Mouse (Mus musculus) limb, embryonic 11.5 days (tissue): ENCODE measurements around the gene Ttc39b. TPM values are rescaled to one million over a fixed set of nuclear protein-coding genes. Genes with fewer than 3 reads are reported as not detected.

Experiments
- ATAC-seq: fragments of 200-750 bp; cut with Nextera tagmentation; 2 replicates; pipeline ENCODE4 v1.8.0; 2017; ENCODE audit warnings: low read depth; ENCODE audit not compliant: insufficient number of reproducible peaks, low FRiP score, low TSS enrichment
- DNase-seq: peaks from one replicate; pipeline ENCODE4 v3.0.0-alpha.2; 2015; ENCODE audit warnings: low spot score
- H3K27ac ChIP-seq: fragments of 300-500 bp; sonication (generic); replicated peaks from 2 replicates; pipeline ENCODE4 v1.5.1; 2014; ENCODE audit warnings: low read depth, mild to moderate bottlenecking, low read length
- H3K27me3 ChIP-seq: fragments of 300-500 bp; sonication (generic); 2 replicates; pipeline ENCODE4 v1.6.1; 2014; ENCODE audit warnings: mild to moderate bottlenecking, low read length, mixed read lengths; ENCODE audit not compliant: control insufficient read depth, insufficient read depth
- H3K36me3 ChIP-seq: fragments of 300-500 bp; sonication (generic); 2 replicates; pipeline ENCODE4 v1.6.1; 2014; ENCODE audit warnings: mild to moderate bottlenecking, low read length, moderate library complexity, mixed read lengths; ENCODE audit not compliant: control insufficient read depth, insufficient read depth
- H3K4me1 ChIP-seq: fragments of 300-500 bp; sonication (generic); 2 replicates; pipeline ENCODE4 v1.6.1; 2014; ENCODE audit warnings: low read length, mixed read lengths; ENCODE audit not compliant: control insufficient read depth, insufficient read depth
- H3K4me2 ChIP-seq: fragments of 300-500 bp; sonication (generic); 2 replicates; pipeline ENCODE4 v1.6.1; 2014; ENCODE audit warnings: low read depth, mild to moderate bottlenecking, moderate library complexity; ENCODE audit not compliant: severe bottlenecking
- H3K4me3 ChIP-seq: fragments of 300-500 bp; sonication (generic); 2 replicates; pipeline ENCODE4 v1.5.1; 2014; ENCODE audit warnings: low read depth, low read length
- H3K9ac ChIP-seq: fragments of 300-500 bp; sonication (generic); 2 replicates; pipeline ENCODE4 v1.6.1; 2014; ENCODE audit warnings: mild to moderate bottlenecking, low read length
- H3K9me3 ChIP-seq: fragments of 300-500 bp; sonication (generic); 2 replicates; pipeline ENCODE4 v1.6.1; 2016; ENCODE audit warnings: low read length; ENCODE audit not compliant: control insufficient read depth
- WGBS: fragments of 180-500 bp; shearing (Covaris S2); extraction: QIAGEN DNeasy Blood & Tissue Kit; methylation state at CpG from one replicate; pipeline ENCODE4 v1.1.7; 2014; 5-methylcytosine and 5-hydroxymethylcytosine counted together
- polyA plus RNA-seq: library from polyadenylated mRNA; unstranded; fragments of >200 nt; fragmentation: Nextera tagmentation; extraction: Ambion mirVana; gene quantifications from 2 replicates; pipeline ENCODE4 v1.2.1, GENCODE M21; 2014

The Ttc39b gene
- polyA plus RNA-seq, 1 experiment from 2014 or later = 2.2 TPM

DNA sequence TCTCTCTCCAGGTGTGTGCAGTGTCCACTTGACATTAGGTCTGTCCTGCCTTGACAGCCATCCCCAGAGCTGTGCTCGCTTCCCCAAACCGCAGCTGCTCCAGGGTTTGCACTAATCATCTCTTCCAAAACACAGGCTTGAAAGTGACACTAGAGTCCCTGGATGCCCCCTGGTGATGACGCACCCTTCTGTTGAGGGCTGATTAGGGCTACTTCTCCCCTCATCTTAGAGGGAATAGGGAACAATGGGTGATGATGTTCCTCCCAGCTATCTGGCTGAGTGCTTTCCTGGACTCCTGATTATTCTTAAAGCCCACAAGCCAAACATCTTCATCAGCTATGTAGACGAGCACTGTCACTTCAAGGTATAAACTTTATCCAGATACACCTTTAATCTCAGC lies 64.4 kb downstream of the Ttc39b start:
- H3K36me3 ChIP-seq = no peaks in the 10 kb centered on the region
- H3K4me2 ChIP-seq = no peak overlapping the region
- no peak overlapping the region for H3K27ac ChIP-seq
- no peak overlapping the region for H3K9ac ChIP-seq
- ATAC-seq (no peak), DNase-seq (no peak)
- H3K9me3 ChIP-seq = no peaks in the 10 kb centered on the region
- WGBS = 83% methylated on average over 4 of the region's 4 CpGs
- H3K4me1 ChIP-seq = no peaks in the 10 kb centered on the region
- H3K4me3 ChIP-seq = no peak overlapping the region
- no peaks in the 10 kb centered on the region for H3K27me3 ChIP-seq

DNA sequence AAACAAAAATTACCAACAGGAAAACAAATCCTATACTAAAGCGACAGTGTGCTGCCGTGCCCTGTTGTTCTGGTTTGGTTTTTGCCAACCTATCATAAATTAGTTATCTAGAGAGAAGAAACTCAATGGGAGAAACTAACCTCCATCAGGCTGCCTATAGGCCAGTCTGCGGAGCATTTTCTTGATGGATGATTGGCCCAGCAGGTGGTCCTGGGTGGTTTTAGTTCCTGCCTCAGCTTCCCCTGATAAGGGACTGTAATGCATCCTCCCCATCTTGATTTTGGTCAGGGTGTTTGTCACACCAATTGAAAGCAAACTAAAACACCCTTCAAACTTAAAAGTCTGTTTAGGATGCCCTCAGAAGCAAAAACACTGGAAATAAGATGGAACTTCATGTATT lies 65.8 kb downstream of the Ttc39b start:
- no peaks in the 10 kb centered on the region for H3K9me3 ChIP-seq
- WGBS = 85% methylated on average over 3 of the region's 3 CpGs
- no peaks in the 10 kb centered on the region for H3K4me1 ChIP-seq
- no peaks in the 10 kb centered on the region for H3K27me3 ChIP-seq
- ATAC-seq = no peak
- no peak overlapping the region for H3K4me2 ChIP-seq
- H3K9ac ChIP-seq = no peak overlapping the region
- no peak overlapping the region for H3K27ac ChIP-seq
- no peak overlapping the region for H3K4me3 ChIP-seq
- no peaks in the 10 kb centered on the region for H3K36me3 ChIP-seq
- no peak for DNase-seq

DNA sequence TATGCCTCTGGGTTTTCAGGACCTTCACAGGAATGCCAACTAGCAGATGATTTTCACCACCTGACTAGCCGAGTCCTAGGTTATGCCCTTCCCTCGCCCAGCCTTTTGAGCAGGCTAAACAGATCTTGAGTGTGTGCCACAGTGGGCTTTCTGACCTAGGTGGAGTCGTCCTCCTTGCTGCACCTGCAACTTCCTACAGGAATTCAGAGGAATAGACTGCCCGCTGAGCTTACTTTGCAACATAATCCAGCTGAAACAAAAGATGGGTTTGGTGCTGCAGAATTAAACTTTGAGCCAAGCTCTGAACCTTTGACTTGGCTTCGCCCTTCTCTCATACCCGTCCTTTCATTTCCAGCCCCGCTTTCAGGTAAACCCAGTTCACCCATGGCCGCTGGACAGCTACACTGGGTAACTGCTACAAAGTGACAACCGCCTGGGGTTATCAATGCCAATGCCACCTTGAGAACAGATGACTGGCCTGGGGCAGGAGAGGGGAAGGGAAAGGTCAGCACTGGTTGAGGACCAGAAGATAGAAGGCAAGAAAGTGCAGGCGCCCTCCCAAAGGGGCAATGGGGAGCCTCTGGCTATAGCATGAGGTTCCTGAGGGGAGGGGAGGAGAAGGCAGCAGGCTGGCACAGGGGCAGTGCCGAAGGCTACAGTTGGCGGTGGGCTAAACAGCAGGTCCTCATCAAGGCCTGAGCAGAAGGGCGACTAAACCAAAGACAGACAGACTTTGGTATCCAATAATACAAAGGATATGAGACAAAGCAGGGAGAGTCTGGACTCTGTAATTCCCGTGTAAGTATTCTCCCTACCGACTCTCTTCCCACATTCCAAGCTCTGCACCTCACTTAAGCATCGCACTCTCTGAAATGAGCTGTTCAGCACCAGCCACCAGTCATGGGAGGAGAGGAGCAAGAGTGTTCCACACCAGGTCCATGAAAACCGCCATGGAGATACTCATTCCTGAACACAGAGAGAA lies 66.5 kb downstream of the Ttc39b start:
- WGBS = 69% methylated on average over 17 of the region's 17 CpGs
- H3K4me3 ChIP-seq = no peak overlapping the region
- DNase-seq = no peak

DNA sequence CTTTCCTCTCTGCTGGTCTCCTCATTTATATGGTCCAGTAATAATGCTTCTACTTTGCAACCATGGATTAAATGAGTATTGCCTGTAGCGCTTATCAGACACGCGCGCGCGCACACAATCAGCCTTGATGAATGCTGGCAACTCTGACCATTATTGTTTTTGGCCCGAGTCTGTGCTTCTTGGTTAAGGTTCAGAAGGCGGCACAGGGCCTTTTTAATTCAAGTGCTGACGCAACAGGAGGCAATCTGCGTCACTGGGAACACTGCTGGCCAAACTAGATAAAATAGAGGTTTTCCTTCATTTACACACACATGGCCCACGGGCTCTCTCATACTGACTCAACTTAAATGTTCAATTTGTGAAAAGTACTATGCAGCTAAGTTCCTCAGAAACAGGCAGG lies 67.3 kb downstream of the Ttc39b start:
- Histone ChIP-seq H3K4me2 (no peak overlapping the region), H3K27ac (no peak overlapping the region), H3K36me3 (no peaks in the 10 kb centered on the region), H3K4me1 (no peaks in the 10 kb centered on the region), H3K9me3 (no peaks in the 10 kb centered on the region), H3K27me3 (no peaks in the 10 kb centered on the region), H3K4me3 (no peak overlapping the region), H3K9ac (no peak overlapping the region)
- ATAC-seq = no peak
- WGBS = 92% methylated on average over 11 of the region's 11 CpGs
- DNase-seq = no peak

More for the DNA sequence above, 66.5 kb downstream of the Ttc39b start:
- Histone ChIP-seq H3K9ac (no peak overlapping the region), H3K4me2 (no peak overlapping the region), H3K9me3 (no peaks in the 10 kb centered on the region), H3K27me3 (no peaks in the 10 kb centered on the region), H3K36me3 (no peaks in the 10 kb centered on the region), H3K27ac (no peak overlapping the region), H3K4me1 (no peaks in the 10 kb centered on the region)
- ATAC-seq = no peak

DNA sequence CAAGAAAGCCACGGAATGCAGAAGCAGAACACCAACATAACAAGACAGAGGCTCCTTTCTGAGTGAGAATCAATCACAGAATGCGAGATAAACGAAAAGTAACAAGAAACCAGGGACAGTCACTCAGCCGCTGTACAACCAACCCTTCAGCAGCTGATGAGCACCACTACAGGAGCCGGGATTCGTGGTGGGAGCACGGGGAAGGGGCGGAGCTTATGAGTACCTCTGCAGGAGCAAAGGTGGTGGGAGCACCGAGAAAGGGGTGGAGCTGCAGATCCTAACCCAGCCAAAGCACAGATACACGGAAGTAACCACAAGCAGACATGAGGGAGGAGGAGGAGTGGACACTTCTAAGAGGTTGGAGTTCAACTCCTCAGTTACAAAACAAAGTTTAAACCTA lies 69.1 kb downstream of the Ttc39b start:
- no peak for ATAC-seq
- H3K4me1 ChIP-seq = no peaks in the 10 kb centered on the region
- 92% methylated on average over 10 of the region's 10 CpGs for WGBS
- H3K27me3 ChIP-seq = no peaks in the 10 kb centered on the region
- H3K4me2 ChIP-seq = no peak overlapping the region
- no peaks in the 10 kb centered on the region for H3K9me3 ChIP-seq
- no peaks in the 10 kb centered on the region for H3K36me3 ChIP-seq
- no peak for DNase-seq
- H3K27ac ChIP-seq = no peak overlapping the region
- H3K4me3 ChIP-seq = no peak overlapping the region
- no peak overlapping the region for H3K9ac ChIP-seq

DNA sequence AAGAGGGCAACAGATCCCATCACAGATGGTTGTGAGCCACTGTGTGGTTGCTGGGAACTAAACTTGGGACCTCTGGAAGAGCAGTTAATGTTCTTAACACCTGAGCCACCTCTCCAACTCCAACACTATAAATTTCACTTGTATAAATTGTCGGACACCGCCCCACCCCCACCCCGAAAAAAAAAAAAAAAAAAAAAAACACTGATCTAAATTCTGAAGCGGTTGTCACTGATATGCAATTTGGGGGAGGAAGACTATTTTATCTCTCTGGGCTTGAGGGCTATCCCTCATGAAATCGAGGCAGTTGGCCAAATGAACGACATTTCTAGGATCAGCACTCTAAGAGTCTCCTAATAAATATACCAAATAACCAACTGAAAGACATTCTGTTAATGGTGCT lies 70.4 kb downstream of the Ttc39b start:
- 91% methylated on average over 6 of the region's 6 CpGs for WGBS
- H3K27ac ChIP-seq = no peak overlapping the region
- no peaks in the 10 kb centered on the region for H3K36me3 ChIP-seq
- H3K9me3 ChIP-seq = no peaks in the 10 kb centered on the region
- no peak overlapping the region for H3K4me2 ChIP-seq
- no peaks in the 10 kb centered on the region for H3K27me3 ChIP-seq
- no peak overlapping the region for H3K9ac ChIP-seq
- ATAC-seq (no peak), DNase-seq (no peak)
- no peak overlapping the region for H3K4me3 ChIP-seq
- H3K4me1 ChIP-seq = no peaks in the 10 kb centered on the region

DNA sequence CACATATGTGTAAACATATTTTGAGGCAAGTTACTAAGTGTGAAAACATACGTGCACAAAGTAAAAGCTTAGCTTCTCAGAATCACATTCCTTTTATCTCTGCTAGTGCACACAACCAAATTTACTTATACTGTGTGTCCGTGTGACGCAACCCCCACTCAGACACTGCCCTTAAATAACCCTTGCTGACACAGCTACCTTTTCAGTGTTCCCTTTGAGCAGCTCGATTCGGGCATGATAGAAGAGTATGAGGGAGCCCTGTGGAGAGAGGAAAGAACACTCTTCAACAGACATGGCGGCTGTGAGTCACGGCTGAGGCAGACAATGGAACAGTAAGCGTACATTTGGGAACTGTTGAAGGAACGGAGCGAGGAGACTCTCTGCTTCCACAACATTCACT lies 80.3 kb downstream of the Ttc39b start:
- H3K4me1 ChIP-seq = no peaks in the 10 kb centered on the region
- no peaks in the 10 kb centered on the region for H3K9me3 ChIP-seq
- H3K27me3 ChIP-seq = no peaks in the 10 kb centered on the region
- no peak for ATAC-seq
- no peak overlapping the region for H3K4me2 ChIP-seq
- no peak overlapping the region for H3K9ac ChIP-seq
- H3K36me3 ChIP-seq = no peaks in the 10 kb centered on the region
- WGBS = 90% methylated on average over 10 of the region's 10 CpGs
- H3K4me3 ChIP-seq = no peak overlapping the region
- no peak overlapping the region for H3K27ac ChIP-seq
- DNase-seq = no peak

DNA sequence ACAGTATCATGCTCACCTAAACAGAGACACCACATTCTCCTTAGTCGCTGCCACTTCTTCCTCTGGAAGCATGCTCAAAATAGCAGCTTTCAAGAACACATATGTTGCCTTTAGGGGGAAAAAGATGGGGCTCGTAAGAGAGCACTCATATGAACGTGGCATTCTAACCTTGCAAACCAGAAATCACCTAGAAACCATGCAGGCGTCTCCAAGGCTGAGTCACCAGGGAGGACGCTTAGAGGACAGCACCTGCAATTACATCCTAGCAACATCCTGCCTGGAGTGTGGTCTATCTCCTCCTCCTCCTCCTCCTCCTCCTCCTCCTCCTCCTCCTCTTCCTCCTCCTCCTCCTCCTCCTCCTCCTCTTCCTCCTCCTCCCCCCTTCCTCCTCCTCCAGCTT lies 82.4 kb downstream of the Ttc39b start:
- no peak overlapping the region for H3K9ac ChIP-seq
- no peaks in the 10 kb centered on the region for H3K9me3 ChIP-seq
- H3K4me3 ChIP-seq = no peak overlapping the region
- no peak overlapping the region for H3K4me2 ChIP-seq
- no peaks in the 10 kb centered on the region for H3K27me3 ChIP-seq
- no peak for ATAC-seq
- 58% methylated on average over 5 of the region's 5 CpGs for WGBS
- no peaks in the 10 kb centered on the region for H3K4me1 ChIP-seq
- no peak for DNase-seq
- no peak overlapping the region for H3K27ac ChIP-seq
- H3K36me3 ChIP-seq = no peaks in the 10 kb centered on the region
